Mouse (Mus musculus) 3T3-L1 (cell line): Measurements from ENCODE around the gene Cd164l2.
A peak's percentile ranks its signal among the peaks of the same experiment; 100 is the strongest.

Experiments
- DNase-seq: peaks from one replicate; pipeline ENCODE4 v3.0.0-alpha.2; 2015; ENCODE audit warnings: low read depth, low spot score

Gene Cd164l2

DNA sequence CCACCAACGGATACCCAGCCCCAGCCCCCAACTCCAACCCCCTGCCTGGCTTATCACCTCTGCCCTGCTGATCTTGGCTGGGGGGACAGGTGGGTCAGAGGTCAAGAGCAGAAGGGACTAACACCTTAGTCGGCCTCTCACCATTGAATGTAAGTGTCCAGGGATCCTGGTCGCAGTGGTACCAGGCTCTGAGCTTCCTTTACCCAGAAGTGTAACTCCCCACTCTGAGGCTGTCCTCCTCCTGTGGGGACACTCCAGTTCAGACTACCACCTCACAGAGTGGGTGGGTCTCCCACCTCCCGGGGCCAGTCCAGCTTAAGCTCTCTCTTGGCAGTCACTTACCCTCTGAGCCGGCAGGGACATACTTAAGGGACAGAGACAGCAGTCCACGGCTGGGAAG is 43.5 kb downstream of the Cd164l2 start:
- no peak for DNase-seq

DNA sequence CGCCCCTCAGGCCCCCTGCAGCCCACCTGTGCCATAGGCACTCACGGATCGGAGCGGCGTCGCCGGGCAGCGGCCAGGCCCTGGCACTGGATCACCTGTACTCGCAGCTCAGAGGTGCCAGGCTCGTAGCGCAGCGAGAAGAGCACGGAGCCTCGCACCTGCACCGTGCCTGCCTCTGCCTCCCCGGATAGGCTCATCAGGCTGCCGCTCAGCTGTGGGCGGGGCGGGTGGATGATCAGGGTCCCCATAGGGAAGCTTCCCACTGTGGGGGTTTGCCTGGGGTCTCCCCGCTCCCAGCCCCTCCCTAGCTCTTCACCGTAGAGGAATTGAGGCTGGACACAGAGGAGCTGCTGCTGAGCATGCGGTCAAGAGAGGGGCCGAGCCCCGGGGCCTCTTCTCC is 44.9 kb downstream of the Cd164l2 start:
- DNase-seq: no peak

DNA sequence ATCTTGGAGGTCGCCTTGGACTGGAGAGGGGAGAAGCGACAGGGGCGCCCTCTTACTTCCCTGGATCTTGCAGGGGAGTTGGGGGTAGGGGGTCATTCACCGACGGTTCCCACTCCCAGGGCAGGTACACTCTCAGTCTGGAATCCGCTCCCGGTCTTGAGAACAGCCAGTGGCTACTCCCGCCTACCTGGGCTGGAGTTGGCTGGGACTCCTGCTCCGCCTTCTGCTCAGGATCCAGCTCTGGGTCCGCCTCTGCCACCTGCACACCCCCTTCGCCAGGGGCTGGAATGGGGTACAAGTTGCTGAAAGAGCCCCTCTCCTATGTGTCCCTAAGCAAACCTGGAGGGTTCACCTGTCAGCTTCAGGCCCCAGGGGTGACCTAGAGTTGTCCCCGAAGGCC is 45.3 kb downstream of the Cd164l2 start:
- no peak for DNase-seq

DNA sequence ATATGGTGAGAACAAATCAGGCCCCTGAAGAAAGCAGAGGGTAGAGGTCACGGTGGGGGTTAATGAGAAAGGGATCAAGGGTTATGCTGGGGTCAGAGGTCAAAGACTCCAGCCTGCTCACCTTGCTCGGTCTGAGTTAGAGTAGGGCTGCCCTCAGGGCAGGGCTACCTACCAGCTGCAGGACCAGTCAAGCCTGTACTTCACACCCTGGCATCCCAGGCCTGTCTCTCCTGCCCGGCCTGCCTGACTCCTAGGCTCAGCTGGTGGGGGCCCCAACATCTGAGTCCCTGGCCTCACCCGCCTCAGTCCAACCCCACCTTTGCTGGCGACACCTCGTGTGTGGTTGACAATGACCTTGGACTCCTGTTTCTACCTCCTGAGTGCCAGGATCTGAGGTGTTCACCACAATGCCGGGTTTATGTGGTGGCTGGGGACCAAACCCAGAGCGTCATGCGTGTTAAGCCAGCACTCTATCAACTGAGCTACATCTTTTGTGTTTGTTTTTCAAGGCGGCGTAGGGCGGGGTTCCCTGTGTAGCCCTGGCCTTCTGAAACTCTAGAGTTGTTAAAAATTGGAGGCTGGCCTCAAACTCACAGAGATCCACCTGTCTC is 46.0 kb downstream of the Cd164l2 start:
- DNase-seq: no peak

DNA sequence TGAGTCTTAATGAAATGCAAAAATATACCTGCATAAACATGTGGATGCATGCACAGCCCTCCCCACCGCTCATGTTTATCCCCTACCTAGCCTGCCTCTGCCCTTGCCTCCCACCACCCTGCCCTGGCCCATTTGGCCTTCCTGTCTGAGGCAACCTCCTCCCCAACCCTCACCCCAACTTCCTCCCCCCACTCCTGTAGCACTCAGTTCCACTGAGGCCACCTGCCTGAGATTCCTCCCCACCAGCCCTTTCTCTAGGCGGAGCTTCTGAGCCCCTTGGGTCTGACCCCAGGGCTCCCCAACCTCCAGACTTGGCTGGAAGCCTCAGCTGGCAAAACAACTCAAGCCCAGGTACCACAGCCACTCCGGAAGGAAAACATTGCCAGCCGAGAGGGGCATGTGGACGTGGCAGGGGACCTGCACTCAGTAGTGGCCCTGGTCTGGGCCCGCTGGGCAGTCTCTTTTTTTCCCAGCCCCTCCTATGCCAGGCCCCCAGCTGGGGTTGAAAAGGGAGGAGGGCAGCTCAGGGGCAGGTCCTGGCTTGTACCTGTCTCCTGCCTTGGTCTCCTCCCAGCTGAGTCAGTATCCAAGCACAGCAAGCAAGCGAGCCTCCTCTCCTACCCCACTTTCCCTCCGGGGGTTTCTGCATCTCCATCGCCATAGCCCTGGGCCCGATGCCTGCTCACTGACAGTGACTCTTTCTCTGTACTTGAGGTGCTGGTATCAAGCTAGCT is 49.9 kb downstream of the Cd164l2 start:
- no peak for DNase-seq

DNA sequence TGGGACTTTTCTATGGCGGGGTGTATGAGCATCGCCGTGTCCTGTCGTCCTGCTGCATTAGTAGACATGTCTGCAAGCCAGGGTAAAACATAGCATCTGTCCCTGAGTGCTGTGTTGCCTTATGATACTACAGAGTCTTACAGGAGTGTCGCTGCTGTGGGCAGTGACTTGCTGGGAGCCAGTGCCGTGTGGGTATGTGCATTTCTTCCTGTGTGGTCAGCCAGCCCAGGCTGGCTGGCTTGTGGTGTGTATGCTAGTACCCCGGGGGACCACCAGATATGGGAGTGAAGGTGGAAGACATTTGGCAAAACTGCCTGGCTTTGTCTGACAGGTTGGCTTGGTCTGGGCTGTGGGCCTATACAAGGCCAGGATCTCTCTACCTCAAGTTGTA is 50.4 kb downstream of the Cd164l2 start:
- DNase-seq: no peak

DNA sequence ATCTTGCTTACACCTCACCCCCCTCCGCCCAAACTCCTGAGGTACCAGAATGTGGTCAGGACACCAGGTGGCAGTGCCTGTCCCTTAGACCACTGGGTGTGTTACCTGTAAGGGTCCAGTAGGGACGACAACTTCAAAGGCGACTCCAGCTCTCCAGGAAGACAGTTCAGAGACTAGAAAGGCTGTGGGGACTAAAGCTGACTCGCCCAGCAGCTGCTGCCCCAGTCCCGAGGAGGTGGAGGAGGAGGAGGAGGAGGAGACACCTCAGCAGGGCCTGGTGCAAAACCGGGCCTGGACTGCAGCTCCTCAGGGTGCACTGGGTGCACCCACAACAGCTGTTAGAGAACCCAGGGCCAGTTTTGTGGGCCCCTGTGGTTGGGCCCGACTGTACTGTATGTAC is 51.0 kb downstream of the Cd164l2 start, which contains the start of gene Sytl1:
Sytl1 (minus strand) TSS at position 232 of the 400 bp plus-strand sequence.
- no peak for DNase-seq

DNA sequence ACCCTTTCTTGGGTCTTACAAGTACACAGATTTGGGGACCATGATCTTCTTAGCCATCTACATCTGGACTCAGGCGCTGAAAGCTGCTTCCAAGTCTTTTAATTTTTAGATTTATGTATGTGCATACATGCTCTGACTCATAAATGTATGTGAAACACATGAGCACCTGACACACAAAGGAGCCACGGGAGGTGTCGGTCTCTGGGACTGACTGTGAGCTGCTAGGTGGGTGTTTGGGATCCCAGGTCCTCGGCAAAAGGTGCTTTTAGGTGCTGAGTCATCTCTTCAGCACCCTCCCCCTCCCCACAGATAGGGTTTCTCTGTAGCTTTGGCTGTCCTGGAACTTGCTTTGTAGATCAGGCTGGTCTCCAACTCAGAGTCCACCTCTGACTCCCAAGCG is 51.8 kb downstream of the Cd164l2 start:
- DNase-seq: no peak

DNA sequence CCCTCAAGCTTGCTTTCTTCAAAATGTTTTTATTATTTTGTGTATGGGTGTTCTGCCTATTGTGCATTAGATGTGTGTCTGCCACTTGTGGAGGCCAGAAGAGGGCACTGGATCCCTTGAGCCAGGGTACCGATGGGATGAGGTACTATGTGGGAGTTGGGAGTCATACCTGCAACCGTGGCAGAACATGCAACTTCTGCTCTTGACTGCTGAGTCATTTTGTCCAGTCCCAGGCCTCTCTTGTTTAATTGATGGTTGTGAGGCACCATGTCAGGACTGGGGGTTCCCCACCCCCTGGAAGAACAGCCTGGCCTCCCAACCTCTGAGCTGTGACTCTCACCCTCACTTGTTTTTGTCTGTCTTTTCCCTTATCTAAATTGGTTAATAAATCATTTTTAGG is 52.6 kb downstream of the Cd164l2 start:
- DNase-seq: no peak

DNA sequence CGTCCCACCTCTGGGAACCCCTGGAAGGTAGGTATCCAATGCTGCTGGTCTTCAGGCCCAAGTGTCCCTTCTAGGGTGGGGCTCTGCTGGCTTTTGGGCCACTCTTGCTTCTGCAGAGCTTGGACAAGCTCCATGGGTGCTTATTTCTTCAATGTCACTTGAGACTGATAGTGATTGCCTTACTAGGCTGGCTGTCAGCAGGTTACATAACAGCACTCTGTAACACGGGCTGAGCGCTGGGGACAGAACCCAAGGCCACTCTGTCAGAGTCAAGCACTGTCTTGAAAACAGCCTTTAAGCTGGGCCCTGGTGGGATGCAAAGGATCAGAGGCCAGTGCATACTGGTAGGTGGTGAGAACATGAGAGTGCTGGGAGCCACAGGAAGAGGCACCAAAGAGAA is 53.4 kb downstream of the Cd164l2 start:
- DNase-seq: no peak

DNA sequence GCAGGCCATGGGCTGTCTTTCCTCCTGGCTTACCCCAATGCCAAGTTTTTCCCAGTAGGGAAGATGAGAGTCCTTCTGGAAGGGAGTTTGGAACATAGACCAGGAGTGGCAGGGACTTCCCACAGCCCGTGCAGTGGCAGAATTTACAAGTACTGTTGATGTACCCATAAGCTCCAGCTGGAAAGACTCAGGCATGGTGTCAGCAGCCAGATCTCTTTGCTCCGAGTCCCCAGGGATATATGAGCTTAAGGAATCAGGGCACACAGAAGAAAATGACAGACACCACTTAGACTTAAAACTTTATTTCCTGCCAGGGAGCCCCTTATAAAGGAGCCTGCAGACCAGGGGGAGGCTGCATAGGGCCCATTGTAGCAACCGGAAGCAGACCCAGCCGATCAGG is 53.8 kb downstream of the Cd164l2 start:
- DNase-seq: no peak

DNA sequence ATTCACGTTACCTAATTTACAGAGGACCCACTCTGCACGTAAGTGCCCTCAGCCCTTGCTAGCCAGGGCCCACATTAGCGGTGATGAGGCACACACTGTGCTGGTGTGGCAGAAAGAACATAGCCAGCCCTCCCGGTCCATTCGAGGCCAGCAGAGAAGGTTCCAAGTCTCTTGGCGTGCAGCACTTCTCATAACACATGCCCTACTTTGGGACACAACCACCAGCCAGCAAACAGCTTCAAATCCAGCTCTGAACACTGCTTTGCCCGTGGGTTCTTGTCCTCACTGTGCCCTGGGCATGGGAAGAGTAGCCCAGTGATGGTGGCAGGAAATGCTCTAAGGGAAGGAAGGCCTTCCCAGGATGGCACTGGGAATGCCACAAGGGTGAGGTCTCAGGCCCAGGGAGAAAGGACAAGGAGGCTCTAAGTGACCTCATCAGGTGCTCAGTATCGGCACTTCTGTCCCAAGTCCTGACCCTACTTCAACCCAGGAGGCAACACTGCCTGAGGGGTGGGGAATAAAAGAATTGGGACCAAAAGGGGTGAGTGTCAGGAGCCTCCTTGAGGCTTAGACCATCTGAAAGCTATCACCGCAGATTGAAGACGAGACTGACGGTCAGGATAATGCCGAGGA is 54.4 kb downstream of the Cd164l2 start:
- DNase-seq: no peak

DNA sequence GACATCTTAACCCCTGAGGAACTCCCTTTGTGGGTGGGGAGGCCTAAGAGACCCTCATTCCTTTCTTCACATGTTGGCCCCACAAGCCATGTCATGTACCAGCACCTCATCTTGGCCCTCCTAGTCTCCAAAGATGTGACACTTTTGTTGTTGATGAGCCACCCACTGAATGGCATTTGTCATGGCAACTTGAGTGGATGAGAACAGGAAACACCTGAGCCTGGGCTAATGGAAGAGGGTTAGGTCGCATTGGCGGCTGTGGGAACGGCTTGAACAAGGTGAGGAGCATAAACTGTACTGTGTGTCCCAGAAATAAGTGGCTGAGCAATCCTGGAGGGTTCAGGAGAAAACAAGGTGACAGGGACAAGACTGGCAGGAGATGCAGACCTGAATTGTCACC is 57.0 kb downstream of the Cd164l2 start:
- DNase-seq: no peak

DNA sequence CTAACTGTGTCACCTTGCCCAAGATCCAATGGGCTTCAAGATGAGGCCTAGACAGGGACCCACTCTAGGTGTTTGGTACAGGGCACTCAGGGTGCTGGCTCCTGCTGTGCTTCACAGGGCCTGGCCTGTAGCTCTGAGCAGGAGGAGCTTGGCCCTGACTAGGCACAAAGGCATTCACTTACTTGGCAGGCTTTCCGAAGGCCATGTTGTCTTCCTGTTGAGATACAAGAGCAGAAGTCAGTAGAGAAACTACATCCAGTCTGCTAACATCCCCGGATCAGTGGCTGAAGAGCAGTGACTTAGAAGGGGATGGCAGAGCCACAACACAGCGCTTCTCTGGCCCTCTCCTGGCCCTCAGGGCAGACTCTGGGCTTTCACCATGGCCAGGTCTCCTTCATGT is 57.7 kb downstream of the Cd164l2 start:
- DNase-seq: peak; percentile 80

DNA sequence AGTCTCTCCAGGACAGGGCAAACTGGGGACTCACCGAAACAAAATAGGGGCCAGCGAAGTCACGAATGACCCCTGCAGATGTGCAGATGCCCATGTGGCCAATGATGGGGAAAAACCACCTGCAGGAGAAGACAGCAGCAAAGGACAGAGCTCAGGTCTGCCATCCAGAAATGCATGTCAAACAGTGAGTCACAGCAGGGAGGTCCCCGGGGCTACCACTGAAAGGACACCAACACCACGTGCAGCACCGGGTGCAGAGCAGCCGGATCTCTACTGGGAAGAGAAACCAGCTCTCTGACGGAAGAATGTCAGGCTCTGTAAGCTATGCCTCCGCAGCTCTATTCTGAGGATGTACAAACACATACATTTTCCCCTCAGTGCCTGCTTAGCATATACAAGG is 59.0 kb downstream of the Cd164l2 start:
- no peak for DNase-seq
